Mouse (Mus musculus) kidney, embryonic 15.5 days (tissue): ENCODE measurements around the gene Midn. TPM values are rescaled to one million over a fixed set of nuclear protein-coding genes. Genes with fewer than 3 reads are reported as not detected.
A peak's percentile ranks its signal among the peaks of the same experiment; 100 is the strongest.

Experiments
- ATAC-seq: fragments of 200-750 bp; cut with Nextera tagmentation; replicated peaks from 2 replicates; pipeline ENCODE4 v1.8.0; 2017; ENCODE audit warnings: moderate TSS enrichment; ENCODE audit not compliant: low FRiP score
- H3K27ac ChIP-seq: fragments of 300-500 bp; sonication (generic); 2 replicates; pipeline ENCODE4 v1.5.1; 2015; ENCODE audit warnings: mild to moderate bottlenecking, inconsistent platforms
- H3K27me3 ChIP-seq: fragments of 300-500 bp; sonication (generic); 2 replicates; pipeline ENCODE4 v1.6.1; 2015; ENCODE audit warnings: inconsistent platforms
- H3K36me3 ChIP-seq: fragments of 300-500 bp; sonication (generic); 2 replicates; pipeline ENCODE4 v1.6.1; 2015; ENCODE audit warnings: inconsistent platforms
- H3K4me1 ChIP-seq: fragments of 300-500 bp; sonication (generic); 2 replicates; pipeline ENCODE4 v1.6.1; 2015; ENCODE audit warnings: inconsistent platforms
- H3K4me2 ChIP-seq: fragments of 300-500 bp; sonication (generic); 2 replicates; pipeline ENCODE4 v1.6.1; 2015; ENCODE audit warnings: moderate library complexity, mild to moderate bottlenecking, inconsistent platforms
- H3K4me3 ChIP-seq: fragments of 300-500 bp; sonication (generic); replicated peaks from 2 replicates; pipeline ENCODE4 v1.5.1; 2015; ENCODE audit warnings: mild to moderate bottlenecking, inconsistent platforms
- H3K9ac ChIP-seq: fragments of 300-500 bp; sonication (generic); 2 replicates; pipeline ENCODE4 v1.6.1; 2015; ENCODE audit warnings: mild to moderate bottlenecking, inconsistent platforms
- H3K9me3 ChIP-seq: fragments of 300-500 bp; sonication (generic); replicated peaks from 2 replicates; pipeline ENCODE4 v1.6.1; 2016; ENCODE audit warnings: inconsistent platforms
- WGBS: fragments of 180-500 bp; shearing (Covaris S2); methylation state at CpG from one replicate; pipeline ENCODE4 v1.1.7; 2015; ENCODE audit warnings: mixed read lengths; 5-methylcytosine and 5-hydroxymethylcytosine counted together
- polyA plus RNA-seq: library from polyadenylated mRNA; unstranded; fragments of >200 nt; fragmentation: Nextera tagmentation; extraction: Ambion mirVana; gene quantifications from 2 replicates; pipeline ENCODE4 v1.2.1, GENCODE M21; 2015

Gene Midn
- polyA plus RNA-seq, 1 experiment from 2014 or later, result 18.8 TPM

- peak overlapping the region; percentile 89 for H3K4me3 ChIP-seq
- H3K9me3 ChIP-seq, result no peaks in the 10 kb centered on the region
- peak overlapping the region; percentile 77 for H3K4me2 ChIP-seq
- ATAC-seq, result no peak
- no peaks in the 10 kb centered on the region for H3K27me3 ChIP-seq
- H3K9ac ChIP-seq, result 0 out of 2 replicates have a peak overlapping the region, but pooled peaks have one; percentile 82
- H3K27ac ChIP-seq, result peak overlapping the region; percentile 100
- peaks cover 62% of the 10 kb centered on the region for H3K4me1 ChIP-seq
- 58% methylated on average over 5 of the region's 5 CpGs for WGBS
- H3K36me3 ChIP-seq, result peaks cover 50% of the 10 kb centered on the region
Observed at GRCm38 (mm10) chr10:80147146-80147718, 840 bp upstream of the Midn start.

GRCm38 (mm10) chr10:80148610-80149290, 678 bp downstream of the Midn start:
- ATAC-seq, result peak; percentile 54
- Histone ChIP-seq H3K27ac (peak overlapping the region; percentile 100), H3K4me3 (peak overlapping the region; percentile 89), H3K4me1 (peaks cover 64% of the 10 kb centered on the region), H3K9ac (peak overlapping the region; percentile 82), H3K27me3 (no peaks in the 10 kb centered on the region), H3K36me3 (peaks cover 60% of the 10 kb centered on the region), H3K4me2 (peak overlapping the region; percentile 77), H3K9me3 (no peaks in the 10 kb centered on the region)
- under 1% methylated on average over 57 of the region's 57 CpGs for WGBS

- Histone ChIP-seq H3K9me3 (no peaks in the 10 kb centered on the region), H3K36me3 (peaks cover 60% of the 10 kb centered on the region), H3K27me3 (no peaks in the 10 kb centered on the region), H3K4me1 (peaks cover 65% of the 10 kb centered on the region), H3K4me2 (peak overlapping the region; percentile 77), H3K4me3 (peak overlapping the region; percentile 89), H3K9ac (peak overlapping the region; percentile 97), H3K27ac (peak overlapping the region; percentile 100)
- ATAC-seq, result peak; percentile 81
- under 1% methylated on average over 87 of the region's 88 CpGs for WGBS
Observed at GRCm38 (mm10) chr10:80149291-80150225, 1.5 kb downstream of the Midn start.

GRCm38 (mm10) chr10:80150226-80151210, 2.4 kb downstream of the Midn start:
- no peak for ATAC-seq
- Histone ChIP-seq H3K36me3 (peaks cover 60% of the 10 kb centered on the region), H3K4me1 (peaks cover 67% of the 10 kb centered on the region), H3K27ac (peak overlapping the region; percentile 100), H3K4me2 (peak overlapping the region; percentile 77), H3K9ac (peak overlapping the region; percentile 97), H3K27me3 (no peaks in the 10 kb centered on the region), H3K4me3 (peak overlapping the region; percentile 89), H3K9me3 (no peaks in the 10 kb centered on the region)
- WGBS, result under 1% methylated on average over 62 of the region's 71 CpGs

- Histone ChIP-seq H3K4me3 (peak overlapping the region; percentile 89), H3K4me1 (peaks cover 67% of the 10 kb centered on the region), H3K4me2 (peak overlapping the region; percentile 77), H3K9me3 (no peaks in the 10 kb centered on the region), H3K27me3 (no peaks in the 10 kb centered on the region), H3K36me3 (peaks cover 60% of the 10 kb centered on the region), H3K9ac (peak overlapping the region; percentile 97), H3K27ac (peak overlapping the region; percentile 100)
- WGBS, result under 1% methylated on average over 26 of the region's 26 CpGs
- no peak for ATAC-seq
Observed at GRCm38 (mm10) chr10:80151211-80152034, 3.4 kb downstream of the Midn start.

- Histone ChIP-seq H3K4me2 (peak overlapping the region; percentile 77), H3K4me3 (peak overlapping the region; percentile 89), H3K36me3 (peaks cover 62% of the 10 kb centered on the region), H3K4me1 (peaks cover 67% of the 10 kb centered on the region), H3K27me3 (no peaks in the 10 kb centered on the region), H3K9me3 (no peaks in the 10 kb centered on the region), H3K27ac (peak overlapping the region; percentile 100), H3K9ac (peak overlapping the region; percentile 97)
- ATAC-seq, result no peak
- 3% methylated on average over 15 of the region's 15 CpGs for WGBS
Observed at GRCm38 (mm10) chr10:80152071-80152872, 4.2 kb downstream of the Midn start.

GRCm38 (mm10) chr10:80152873-80153260, 4.8 kb downstream of the Midn start:
- Histone ChIP-seq H3K9ac (peak overlapping the region; percentile 97), H3K4me2 (peak overlapping the region; percentile 77), H3K27ac (peak overlapping the region; percentile 100), H3K4me1 (peaks cover 66% of the 10 kb centered on the region), H3K36me3 (peaks cover 66% of the 10 kb centered on the region), H3K27me3 (no peaks in the 10 kb centered on the region), H3K4me3 (peak overlapping the region; percentile 89), H3K9me3 (no peaks in the 10 kb centered on the region)
- 15% methylated on average over 3 of the region's 3 CpGs for WGBS
- no peak for ATAC-seq

- peaks cover 72% of the 10 kb centered on the region for H3K4me1 ChIP-seq
- peak overlapping the region; percentile 100 for H3K27ac ChIP-seq
- WGBS, result 68% methylated on average over 19 of the region's 19 CpGs
- no peaks in the 10 kb centered on the region for H3K27me3 ChIP-seq
- H3K4me3 ChIP-seq, result peak overlapping the region; percentile 89
- ATAC-seq, result no peak
- peak overlapping the region; percentile 97 for H3K9ac ChIP-seq
- peaks cover 66% of the 10 kb centered on the region for H3K36me3 ChIP-seq
- H3K9me3 ChIP-seq, result no peaks in the 10 kb centered on the region
- peak overlapping the region; percentile 77 for H3K4me2 ChIP-seq
Observed at GRCm38 (mm10) chr10:80153713-80154112, 5.6 kb downstream of the Midn start.

- Histone ChIP-seq H3K4me2 (peak overlapping the region; percentile 77; the same call in 1 of the 2 replicates), H3K9ac (0 out of 2 replicates have a peak overlapping the region, but pooled peaks have one; percentile 97), H3K9me3 (no peaks in the 10 kb centered on the region), H3K27me3 (no peaks in the 10 kb centered on the region), H3K4me3 (no peak overlapping the region; the same call in 1 of the 2 replicates), H3K4me1 (peaks cover 79% of the 10 kb centered on the region), H3K36me3 (peaks cover 66% of the 10 kb centered on the region), H3K27ac (peak overlapping the region; percentile 100)
- no peak for ATAC-seq
- WGBS, result 82% methylated on average over 7 of the region's 7 CpGs
Observed at GRCm38 (mm10) chr10:80154384-80154783, 6.3 kb downstream of the Midn start.

- Histone ChIP-seq H3K27ac (peak overlapping the region; percentile 100), H3K4me2 (no peak overlapping the region), H3K4me3 (peak overlapping the region; percentile 5; the same call in 1 of the 2 replicates), H3K36me3 (peaks cover 66% of the 10 kb centered on the region), H3K9me3 (no peaks in the 10 kb centered on the region), H3K27me3 (no peaks in the 10 kb centered on the region), H3K9ac (no peak overlapping the region), H3K4me1 (peaks cover 85% of the 10 kb centered on the region)
- 50% methylated on average over 1 of the region's 1 CpGs for whole genome bisulfite sequencing
- ATAC-seq, result no peak
Observed at GRCm38 (mm10) chr10:80155277-80155676, 7.2 kb downstream of the Midn start.
